Mouse (Mus musculus) cerebellum, adult 8-10 months (tissue): ENCODE measurements around the gene Foxi1.

Experiments
- DNase-seq: peaks from one replicate; pipeline ENCODE4 v3.0.0; 2022

Foxi1 gene

DNA sequence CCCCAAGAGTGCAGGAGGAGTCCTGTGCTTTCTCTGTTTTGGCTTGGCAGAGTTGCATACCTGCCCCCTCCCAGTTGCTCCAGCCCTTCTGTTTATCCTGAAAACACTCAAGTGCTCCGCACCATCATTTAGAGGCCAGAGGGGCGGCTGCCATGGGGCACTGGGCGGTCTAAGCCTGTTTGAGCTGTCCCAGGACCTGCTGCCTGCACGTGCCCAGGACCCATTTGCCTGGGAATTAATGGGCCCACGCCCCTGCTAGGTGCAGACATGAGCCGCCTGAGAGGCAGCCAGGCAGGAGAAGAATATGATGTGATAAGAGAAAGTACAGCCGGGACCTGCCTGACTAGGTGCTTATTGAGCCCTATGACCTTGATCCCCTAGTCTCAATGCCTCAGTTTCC lies 52.7 kb downstream of the Foxi1 start:
- DNase-seq = no peak
